Mouse (Mus musculus): ENCODE data around the gene Eprs.

- TF ChIP-seq POLR2A (IDR thresholded peaks at IDR 0.05; ENCODE audit: insufficient read length, low read depth) (peak; percentile 29), USF1 (IDR thresholded peaks at IDR 0.05; ENCODE audit: low read depth) (no peak), MYOD1 (IDR thresholded peaks at IDR 0.05; ENCODE audit: control insufficient read depth in 1 of 3, insufficient read length in 2 of 3, low read depth in 2 of 3) (no peak), CEBPB (IDR thresholded peaks at IDR 0.05; ENCODE audit: insufficient read depth, poor library complexity, severe bottlenecking) (no peak), MAX (IDR thresholded peaks at IDR 0.05; ENCODE audit: low read depth) (no peak), E2F4 (IDR thresholded peaks at IDR 0.05; ENCODE audit: insufficient read depth) (no peak), MYOG (IDR thresholded peaks at IDR 0.05; ENCODE audit: control insufficient read depth in 1 of 3, insufficient read depth in 1 of 3, insufficient read length in 2 of 3, low read depth in 2 of 3) (no peak), POLR2AphosphoS2 (IDR thresholded peaks at IDR 0.05; ENCODE audit: insufficient read length, low read depth) (peak; percentile 66), TCF12 (IDR thresholded peaks at IDR 0.05; ENCODE audit: insufficient read depth, poor library complexity, severe bottlenecking) (no peak), TCF3 (IDR thresholded peaks at IDR 0.05; ENCODE audit: insufficient read length, low read depth) (no peak), REST (IDR thresholded peaks at IDR 0.05; ENCODE audit: insufficient read depth, insufficient read length) (no peak), SRF (IDR thresholded peaks at IDR 0.05; ENCODE audit: control insufficient read depth, insufficient read length, low read depth) (no peak)
These were observed 63.7 kb downstream of the Eprs start for GRCm38 (mm10) chr1:185426583-185426982.

All from myocyte (in vitro differentiated cells).